28 mouse cellular contexts compared by ENCODE assay signal in genomic region chr5:67695055-67695710, GRCm38 (mm10).
DNase-seq lines count a peak whose midpoint lies in the region; ATAC-seq lines count a peak whose summit lies in the region.
"Had no signal": no experiment of that assay in that cellular context is flagged by ENCODE, and none has a peak within 500 bp of the region (broad histone marks: within the 10 kb centered on the region; RNA-seq: fewer than 3 reads in every experiment).

No protein-coding gene starts in this region.

- H3K36me3 ChIP-seq in heart, embryonic 15.5 days, result no peaks in the 10 kb centered on the region
- H3K36me3 ChIP-seq: intestine, embryonic 15.5 days had no signal

- no peak overlapping the region for H3K4me2 ChIP-seq in heart, embryonic 15.5 days
- H3K4me2 ChIP-seq: intestine, embryonic 15.5 days; midbrain, embryonic 13.5 days; neural tube, embryonic 13.5 days had no signal

- 0 out of 2 replicates have a peak overlapping the region, but pooled peaks have one; percentile 24 for H3K27ac ChIP-seq in heart, embryonic 15.5 days
- H3K27ac ChIP-seq: hindbrain, postnatal 0 days; intestine, embryonic 15.5 days; liver, embryonic 14.5 days; macrophage; midbrain, embryonic 13.5 days had no signal

- H3K9ac ChIP-seq in heart, embryonic 15.5 days, result no peak overlapping the region
- H3K9ac ChIP-seq: intestine, embryonic 15.5 days; liver, embryonic 14.5 days; midbrain, embryonic 13.5 days; neural tube, embryonic 13.5 days had no signal

- no peaks in the 10 kb centered on the region for H3K9me3 ChIP-seq in heart, embryonic 15.5 days (replicated peaks)
- H3K9me3 ChIP-seq: G1E; intestine, embryonic 15.5 days; midbrain, embryonic 13.5 days; neural tube, embryonic 13.5 days had no signal

- H3K4me1 ChIP-seq in heart, embryonic 15.5 days (replicated peaks), result peaks cover 20% of the 10 kb centered on the region
- H3K4me1 ChIP-seq: intestine, embryonic 15.5 days had no signal

- peak; percentile 41 to 67 for DNase-seq in frontal cortex, adult 2 months (ENCODE audit: extremely low spot score in 1 of 2, low spot score in 1 of 2)
- DNase-seq in frontal cortex, postnatal 25 days (ENCODE audit: low spot score in 2 of 2), result no peak
- peak; percentile 19 for DNase-seq in heart, adult 8-10 months (ENCODE audit: low spot score)
- no peak for DNase-seq in heart, adult 9 months (ENCODE audit: low spot score in 2 of 2)
- DNase-seq in telencephalon, adult 2 months (ENCODE audit: low read depth, low spot score), result peak; percentile 70
- DNase-seq in cerebellum, postnatal 25 days, result no peak
- DNase-seq: adrenal gland, adult 8-10 months; cerebellum, adult 8-10 months; cerebellum, postnatal 36 days; gastrocnemius, postnatal 25 days; kidney, adult 8-10 months; kidney, postnatal 10 days; layer of hippocampus, postnatal 36 days; liver; lung, adult 2 months; lung, postnatal 10 days; right cerebral cortex, postnatal 25 days; thymus, adult 18-20 months; thymus, postnatal 25 days had no signal

- WGBS in heart, embryonic 15.5 days, result 66% methylated on average over 14 of the region's 14 CpGs

- no peaks in the 10 kb centered on the region for H3K27me3 ChIP-seq in heart, embryonic 15.5 days
- H3K27me3 ChIP-seq: intestine, embryonic 15.5 days; neural tube, embryonic 13.5 days had no signal

- no peak overlapping the region for H3K4me3 ChIP-seq in heart, embryonic 15.5 days
- H3K4me3 ChIP-seq: intestine, embryonic 15.5 days; midbrain, embryonic 13.5 days; neural tube, embryonic 13.5 days had no signal

- peak; percentile 65; the same call in 1 of the 2 replicates for ATAC-seq in heart, embryonic 15.5 days (replicated peaks; ENCODE audit: insufficient number of reproducible peaks, insufficient read depth, low FRiP score, low read depth)
- ATAC-seq: forebrain, embryonic 14.5 days; hindbrain, postnatal 0 days; intestine, embryonic 15.5 days; midbrain, embryonic 13.5 days had no signal

Comparison
In these comparisons a context has a peak if more than half of its experiments do, and no peak if none do; other contexts are left out.
1. DNase-seq: peak in frontal cortex, adult 2 months (2 of 2), heart, adult 8-10 months (single experiment) and telencephalon, adult 2 months (single experiment); none in frontal cortex, postnatal 25 days (0 of 2), heart, adult 9 months (0 of 2) and cerebellum, postnatal 25 days (0 of 2).